Mouse (Mus musculus) lung, postnatal 0 days (tissue): Measurements from ENCODE around the gene Taf8.
A peak's percentile ranks its signal among the peaks of the same experiment; 100 is the strongest.

ENCODE experiments used
- CTCF ChIP-seq: IDR thresholded peaks from 2 replicates; pipeline ENCODE4 v1.5.1; 2016; ENCODE audit warnings: antibody characterized with exemption, mild to moderate bottlenecking
- EP300 ChIP-seq: IDR thresholded peaks from 2 replicates; pipeline ENCODE4 v1.6.1; 2016; ENCODE audit warnings: antibody characterized with exemption, mild to moderate bottlenecking, control low read depth

DNA sequence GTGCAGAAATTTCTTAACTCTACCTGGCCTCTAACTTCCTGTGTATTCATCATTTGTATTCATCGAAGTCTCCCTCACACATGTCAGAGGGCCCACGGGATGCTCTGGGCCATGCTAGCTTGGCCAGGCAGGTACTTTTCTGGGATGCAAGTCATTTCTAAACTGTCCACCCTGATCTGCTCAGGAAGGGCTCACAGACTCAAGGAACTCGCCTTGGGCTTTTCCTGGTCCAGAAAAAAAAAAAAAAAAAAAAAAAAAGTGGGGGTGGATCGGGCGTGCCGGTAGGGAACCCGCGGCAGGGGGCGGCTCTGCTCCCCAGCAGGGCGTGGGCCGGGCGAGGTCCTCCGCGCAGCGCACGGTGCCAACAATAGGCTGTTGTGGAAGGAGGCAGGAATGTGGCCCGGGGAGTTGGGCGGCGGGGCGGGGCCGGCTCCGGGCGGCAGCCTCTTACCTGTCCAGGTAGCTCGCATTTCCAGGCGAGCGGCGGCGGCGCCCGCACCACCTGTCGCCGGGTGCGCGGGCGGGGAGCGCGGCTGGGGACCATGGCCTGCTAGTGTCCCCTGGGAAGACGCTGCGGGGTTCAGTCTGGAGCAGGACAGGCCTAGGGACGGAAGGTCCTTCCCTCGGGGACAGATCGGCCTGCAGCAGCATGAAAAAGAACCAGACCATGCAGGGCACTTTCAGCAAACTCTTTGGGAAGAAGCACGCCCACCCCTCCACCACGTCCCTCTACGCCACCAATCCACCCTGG lies 65.8 kb downstream of the Taf8 start, which contains the start of gene AI661453:
- peak; percentile 39 for TF ChIP-seq CTCF
- TF ChIP-seq EP300: no peak
